ENCODE assay signal across 13 mouse cellular contexts in genomic region chr6:29100423-29100822, GRCm38 (mm10). TPM values are rescaled to one million over a fixed set of nuclear protein-coding genes. Genes with fewer than 3 reads are reported as not detected.
A peak's percentile ranks its signal among the peaks of the same experiment; 100 is the strongest.
DNase-seq lines count a peak whose midpoint lies in the region; ATAC-seq lines count a peak whose summit lies in the region.
"Had no signal": no experiment of that assay in that cellular context is flagged by ENCODE, and none has a peak within 500 bp of the region (broad histone marks: within the 10 kb centered on the region; RNA-seq: fewer than 3 reads in every experiment).

No protein-coding gene starts in this region.

- H3K9me3 ChIP-seq in hindbrain, embryonic 12.5 days (replicated peaks), result no peaks in the 10 kb centered on the region
- no peaks in the 10 kb centered on the region for H3K9me3 ChIP-seq in hindbrain, embryonic 13.5 days
- H3K9me3 ChIP-seq in midbrain, embryonic 10.5 days (replicated peaks), result no peaks in the 10 kb centered on the region
- H3K9me3 ChIP-seq in midbrain, embryonic 13.5 days, result no peaks in the 10 kb centered on the region
- H3K9me3 ChIP-seq: heart, embryonic 15.5 days; liver, embryonic 12.5 days had no signal

- H3K27me3 ChIP-seq in hindbrain, embryonic 12.5 days, result no peaks in the 10 kb centered on the region
- H3K27me3 ChIP-seq in hindbrain, embryonic 13.5 days, result no peaks in the 10 kb centered on the region
- no peaks in the 10 kb centered on the region for H3K27me3 ChIP-seq in midbrain, embryonic 10.5 days (ENCODE audit: low read depth, poor library complexity, severe bottlenecking)
- H3K27me3 ChIP-seq in midbrain, embryonic 13.5 days, result no peaks in the 10 kb centered on the region
- H3K27me3 ChIP-seq: heart, embryonic 15.5 days; liver, embryonic 12.5 days had no signal

- no peak for ATAC-seq in hindbrain, embryonic 12.5 days (ENCODE audit: low FRiP score)
- ATAC-seq in hindbrain, embryonic 13.5 days (ENCODE audit: low FRiP score), result no peak
- no peak for ATAC-seq in midbrain, embryonic 13.5 days
- no peak for ATAC-seq in megakaryocyte, adult 5-6 weeks (ENCODE audit: poor library complexity, severe bottlenecking)
- ATAC-seq: liver, embryonic 12.5 days had no signal

- 0 out of 2 replicates have a peak overlapping the region, but pooled peaks have one; percentile 12 for H3K27ac ChIP-seq in hindbrain, embryonic 12.5 days
- no peak overlapping the region for H3K27ac ChIP-seq in hindbrain, embryonic 13.5 days
- peak overlapping the region; percentile 69 for H3K27ac ChIP-seq in midbrain, embryonic 10.5 days (replicated peaks)
- H3K27ac ChIP-seq in midbrain, embryonic 13.5 days, result no peak overlapping the region
- H3K27ac ChIP-seq: heart, embryonic 15.5 days; liver, embryonic 12.5 days had no signal

- WGBS in hindbrain, embryonic 12.5 days, result 18% methylated on average over 3 of the region's 3 CpGs
- WGBS in hindbrain, embryonic 13.5 days, result 29% methylated on average over 3 of the region's 3 CpGs
- 38% methylated on average over 3 of the region's 3 CpGs for WGBS in midbrain, embryonic 10.5 days
- WGBS in midbrain, embryonic 13.5 days, result 24% methylated on average over 3 of the region's 3 CpGs

- H3K4me2 ChIP-seq in hindbrain, embryonic 12.5 days (replicated peaks), result no peak overlapping the region
- H3K4me2 ChIP-seq in hindbrain, embryonic 13.5 days, result no peak overlapping the region
- H3K4me2 ChIP-seq in midbrain, embryonic 13.5 days (replicated peaks), result no peak overlapping the region
- H3K4me2 ChIP-seq: heart, embryonic 15.5 days; liver, embryonic 12.5 days had no signal

- H3K4me1 ChIP-seq in hindbrain, embryonic 12.5 days, result peaks cover 2% of the 10 kb centered on the region; the same call in 1 of the 2 replicates
- peaks cover 7% of the 10 kb centered on the region; the same call in 1 of the 2 replicates for H3K4me1 ChIP-seq in hindbrain, embryonic 13.5 days (replicated peaks)
- peaks cover 20% of the 10 kb centered on the region for H3K4me1 ChIP-seq in midbrain, embryonic 10.5 days
- peaks cover 9% of the 10 kb centered on the region for H3K4me1 ChIP-seq in midbrain, embryonic 13.5 days (replicated peaks)
- H3K4me1 ChIP-seq: heart, embryonic 15.5 days had no signal

- H3K9ac ChIP-seq in hindbrain, embryonic 12.5 days, result no peak overlapping the region
- no peak overlapping the region for H3K9ac ChIP-seq in hindbrain, embryonic 13.5 days
- H3K9ac ChIP-seq in midbrain, embryonic 13.5 days (replicated peaks), result no peak overlapping the region
- H3K9ac ChIP-seq: heart, embryonic 15.5 days; liver, embryonic 12.5 days had no signal

- H3K4me3 ChIP-seq in hindbrain, embryonic 12.5 days, result no peak overlapping the region
- no peak overlapping the region for H3K4me3 ChIP-seq in hindbrain, embryonic 13.5 days
- no peak overlapping the region for H3K4me3 ChIP-seq in midbrain, embryonic 10.5 days
- H3K4me3 ChIP-seq in midbrain, embryonic 13.5 days (replicated peaks), result no peak overlapping the region
- H3K4me3 ChIP-seq: heart, embryonic 15.5 days; liver, embryonic 12.5 days had no signal

- no peaks in the 10 kb centered on the region for H3K36me3 ChIP-seq in hindbrain, embryonic 12.5 days
- H3K36me3 ChIP-seq in hindbrain, embryonic 13.5 days, result no peaks in the 10 kb centered on the region
- H3K36me3 ChIP-seq in midbrain, embryonic 10.5 days, result no peaks in the 10 kb centered on the region
- H3K36me3 ChIP-seq in midbrain, embryonic 13.5 days, result no peaks in the 10 kb centered on the region
- H3K36me3 ChIP-seq: heart, embryonic 15.5 days; liver, embryonic 12.5 days had no signal

- DNase-seq in midbrain, embryonic 10.5 days (ENCODE audit: low spot score), result peak; percentile 33
- peak; percentile 20 to 28 for DNase-seq in frontal cortex, postnatal 14 days (ENCODE audit: low spot score in 2 of 2)
- DNase-seq in right cerebral cortex, postnatal 14 days, result peak; percentile 19
- no peak for DNase-seq in adrenal gland, postnatal 14 days
- DNase-seq: cerebellum, postnatal 25 days; gastrocnemius, postnatal 25 days; kidney, postnatal 25 days had no signal

RNA-seq across cellular contexts. Expression of gene Lep, which starts 40.4 kb away (rescaled TPM):
- not detected in 2 replicates for polyA plus RNA-seq in hindbrain, embryonic 12.5 days (2016; fragmentation: Nextera tagmentation; extraction: Ambion mirVana)
- polyA plus RNA-seq in hindbrain, embryonic 13.5 days (2015; fragmentation: Nextera tagmentation; extraction: Ambion mirVana), result not detected in 2 replicates
- polyA plus RNA-seq in midbrain, embryonic 10.5 days (2016; fragmentation: Nextera tagmentation; extraction: Ambion mirVana), result not detected in 2 replicates
- polyA plus RNA-seq in midbrain, embryonic 13.5 days (2015; fragmentation: Nextera tagmentation; extraction: Ambion mirVana), result not detected in 2 replicates
- total RNA-seq in megakaryocyte, adult 5-6 weeks (2015), result not detected in 2 replicates
- not detected in 2 replicates for total RNA-seq in megakaryocyte, adult 5-6 weeks (2017)
- 5.9 and 17.0 TPM in 2 replicates for total RNA-seq in adrenal gland, postnatal 14 days (2021)
- polyA plus RNA-seq: heart, embryonic 15.5 days; liver, embryonic 12.5 days had no signal

Comparison
In these comparisons a context has a peak if more than half of its experiments do, and no peak if none do; other contexts are left out.
1. H3K27ac ChIP-seq: peak in hindbrain, embryonic 12.5 days (single experiment) and midbrain, embryonic 10.5 days (single experiment); none in hindbrain, embryonic 13.5 days (single experiment) and midbrain, embryonic 13.5 days (single experiment).